Mouse (Mus musculus): Measurements from ENCODE around the gene Tlr2. TPM values are rescaled to one million over a fixed set of nuclear protein-coding genes. Genes with fewer than 3 reads are reported as not detected.

Gene Tlr2
- total RNA-seq, 1 experiment, result 11.8 TPM

- no peak overlapping the region for H3K27ac ChIP-seq (ENCODE audit: insufficient read depth, low read depth, low read length, poor library complexity, severe bottlenecking)
- in situ Hi-C loops (cut with MboI; ENCODE audit: low sequenced_read_pairs in 2 of 2, unreplicated experiment in 2 of 2), result no loop called here
- no peak overlapping the region for H3K9ac ChIP-seq (ENCODE audit: insufficient read depth, low read depth, low read length, poor library complexity, severe bottlenecking)
- no peaks in the 10 kb centered on the region for H3K9me3 ChIP-seq (ENCODE audit: control insufficient read depth, insufficient read depth, low read depth, low read length)
- TF ChIP-seq MAFK (IDR thresholded peaks at IDR 0.05; ENCODE audit: insufficient read depth, low read depth, low read length), result no peak
- TF ChIP-seq ZC3H11A (IDR thresholded peaks at IDR 0.05; ENCODE audit: borderline replicate concordance, low read depth, low read length), result no peak
- TF ChIP-seq CHD2 (IDR thresholded peaks at IDR 0.05; ENCODE audit: low read depth, low read length), result no peak
- no peak for TF ChIP-seq HCFC1 (IDR thresholded peaks at IDR 0.05; ENCODE audit: borderline replicate concordance, insufficient read depth, low read length)
- TF ChIP-seq ZNF384 (IDR thresholded peaks at IDR 0.05; ENCODE audit: low read depth, low read length), result no peak
- H3K4me3 ChIP-seq (ENCODE audit: insufficient read depth in 1 of 2, low read depth in 1 of 2, low read length in 2 of 2, poor library complexity in 1 of 2, severe bottlenecking in 1 of 2), result no peak overlapping the region
- DNase-seq (ENCODE audit: low read depth, low spot score), result no peak
- H3K36me3 ChIP-seq (ENCODE audit: control insufficient read depth, insufficient read depth, low read length, poor library complexity, severe bottlenecking), result no peaks in the 10 kb centered on the region; the same call in 1 of the 2 replicates
- peaks cover 0 to 4% of the 10 kb centered on the region in 2 experiments; a peak in 1 of 4 replicates for H3K4me1 ChIP-seq (ENCODE audit: control insufficient read depth in 2 of 2, insufficient read depth in 2 of 2, low read length in 2 of 2, poor library complexity in 1 of 2)
Observed at GRCm38 (mm10) chr3:83791444-83791843, 50.1 kb downstream of the Tlr2 start.

DNA sequence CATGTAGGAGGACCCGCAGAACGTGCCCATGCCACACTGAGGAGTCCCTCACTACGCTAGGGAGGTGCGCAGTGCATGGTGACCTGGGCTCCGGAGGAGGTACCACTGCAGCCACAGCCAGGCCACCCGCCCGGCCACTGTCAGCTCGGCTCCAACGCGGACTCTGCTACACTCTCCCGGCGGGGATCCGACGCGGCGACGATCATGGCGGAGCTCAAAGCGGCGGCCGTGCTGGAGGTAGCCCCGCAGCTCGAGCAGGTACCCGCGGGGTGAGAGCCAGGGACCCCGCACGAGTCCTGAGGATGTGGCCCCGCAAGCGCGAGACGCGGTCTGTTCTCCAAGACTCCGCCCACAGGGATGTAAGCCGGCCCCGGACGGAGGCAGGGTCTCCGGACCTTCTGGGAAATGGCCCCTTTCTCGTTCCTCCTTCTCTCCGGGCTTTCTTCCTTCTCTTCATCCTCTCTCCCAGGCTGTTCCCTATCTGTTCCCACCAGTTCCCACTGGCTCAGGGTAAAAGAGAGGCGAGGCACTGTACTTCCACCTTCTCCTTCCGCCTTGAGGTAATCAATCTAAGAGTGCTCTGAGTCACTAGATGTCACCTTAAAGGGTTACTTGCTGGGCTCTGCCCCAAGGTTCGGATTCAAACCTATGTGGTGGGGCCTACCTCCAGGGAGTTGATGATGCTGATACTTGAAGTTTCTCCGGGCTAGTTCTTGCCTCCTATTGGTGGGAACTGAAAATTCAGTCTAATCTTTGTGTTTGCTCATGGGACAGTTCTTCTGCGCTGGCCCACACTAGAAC lies 51.7 kb downstream of the Tlr2 start:
- no peak overlapping the region for H3K27ac ChIP-seq (ENCODE audit: insufficient read depth, low read depth, low read length, poor library complexity, severe bottlenecking)
- H3K9me3 ChIP-seq (ENCODE audit: control insufficient read depth, insufficient read depth, low read depth, low read length), result no peaks in the 10 kb centered on the region
- H3K4me1 ChIP-seq (ENCODE audit: control insufficient read depth in 2 of 2, insufficient read depth in 2 of 2, low read length in 2 of 2, poor library complexity in 1 of 2), result peaks cover 0 to 4% of the 10 kb centered on the region in 2 experiments; a peak in 1 of 4 replicates
- no peak for TF ChIP-seq ZC3H11A (IDR thresholded peaks at IDR 0.05; ENCODE audit: borderline replicate concordance, low read depth, low read length)
- no peak for TF ChIP-seq MAFK (IDR thresholded peaks at IDR 0.05; ENCODE audit: insufficient read depth, low read depth, low read length)
- no peak for TF ChIP-seq HCFC1 (IDR thresholded peaks at IDR 0.05; ENCODE audit: borderline replicate concordance, insufficient read depth, low read length)
- no peak for TF ChIP-seq ZNF384 (IDR thresholded peaks at IDR 0.05; ENCODE audit: low read depth, low read length)
- no peak for TF ChIP-seq CHD2 (IDR thresholded peaks at IDR 0.05; ENCODE audit: low read depth, low read length)
- in situ Hi-C loops (cut with MboI; ENCODE audit: low sequenced_read_pairs in 2 of 2, unreplicated experiment in 2 of 2), result no loop called here
- peak overlapping the region; percentile 88 to 93 for H3K4me3 ChIP-seq (ENCODE audit: insufficient read depth in 1 of 2, low read depth in 1 of 2, low read length in 2 of 2, poor library complexity in 1 of 2, severe bottlenecking in 1 of 2)
- no peak for DNase-seq (ENCODE audit: low read depth, low spot score)
- H3K36me3 ChIP-seq (ENCODE audit: control insufficient read depth, insufficient read depth, low read length, poor library complexity, severe bottlenecking), result no peaks in the 10 kb centered on the region; the same call in 1 of the 2 replicates
- H3K9ac ChIP-seq (ENCODE audit: insufficient read depth, low read depth, low read length, poor library complexity, severe bottlenecking), result peak overlapping the region; percentile 83

GRCm38 (mm10) chr3:83787776-83788305 lies 53.7 kb downstream of the Tlr2 start:
- Histone ChIP-seq H3K36me3 (ENCODE audit: control insufficient read depth, insufficient read depth, low read length, poor library complexity, severe bottlenecking) (no peaks in the 10 kb centered on the region; the same call in 1 of the 2 replicates), H3K4me3 (ENCODE audit: insufficient read depth in 1 of 2, low read depth in 1 of 2, low read length in 2 of 2, poor library complexity in 1 of 2, severe bottlenecking in 1 of 2) (no peak overlapping the region), H3K9me3 (ENCODE audit: control insufficient read depth, insufficient read depth, low read depth, low read length) (no peaks in the 10 kb centered on the region), H3K9ac (ENCODE audit: insufficient read depth, low read depth, low read length, poor library complexity, severe bottlenecking) (no peak overlapping the region), H3K4me1 (ENCODE audit: control insufficient read depth in 2 of 2, insufficient read depth in 2 of 2, low read length in 2 of 2, poor library complexity in 1 of 2) (peaks cover 0 to 12% of the 10 kb centered on the region in 2 experiments; a peak in 1 of 4 replicates), H3K27ac (ENCODE audit: insufficient read depth, low read depth, low read length, poor library complexity, severe bottlenecking) (peak overlapping the region; percentile 20; the same call in 1 of the 2 replicates)
- no peak for TF ChIP-seq MAFK (IDR thresholded peaks at IDR 0.05; ENCODE audit: insufficient read depth, low read depth, low read length)
- TF ChIP-seq ZC3H11A (IDR thresholded peaks at IDR 0.05; ENCODE audit: borderline replicate concordance, low read depth, low read length), result no peak
- no peak for TF ChIP-seq ZNF384 (IDR thresholded peaks at IDR 0.05; ENCODE audit: low read depth, low read length)
- TF ChIP-seq HCFC1 (IDR thresholded peaks at IDR 0.05; ENCODE audit: borderline replicate concordance, insufficient read depth, low read length), result no peak
- TF ChIP-seq CHD2 (IDR thresholded peaks at IDR 0.05; ENCODE audit: low read depth, low read length), result no peak
- no peak for DNase-seq (ENCODE audit: low read depth, low spot score)
- in situ Hi-C loops (cut with MboI; ENCODE audit: low sequenced_read_pairs in 2 of 2, unreplicated experiment in 2 of 2), result no loop called here

DNA sequence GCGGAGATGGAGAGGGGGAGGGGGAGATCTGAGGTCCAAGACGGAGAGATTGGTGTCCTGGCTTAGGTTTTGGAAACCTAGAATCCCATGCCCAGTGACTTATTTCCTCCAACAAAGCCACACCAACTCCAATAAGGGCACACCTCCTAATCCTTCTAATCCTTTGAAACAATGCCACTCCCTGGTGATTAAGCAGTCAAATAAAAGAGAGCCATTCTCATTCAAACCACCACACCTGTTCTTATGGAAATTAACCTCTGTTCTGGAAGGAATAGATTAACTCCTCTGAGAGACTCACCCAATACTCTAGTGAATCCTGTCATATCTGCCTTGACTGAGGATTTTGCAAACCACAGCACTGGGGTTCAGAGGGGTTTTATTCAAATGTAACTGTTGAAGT lies 54.5 kb downstream of the Tlr2 start:
- Histone ChIP-seq H3K27ac (ENCODE audit: insufficient read depth, low read depth, low read length, poor library complexity, severe bottlenecking) (peak overlapping the region; percentile 38; the same call in 1 of the 2 replicates), H3K9ac (ENCODE audit: insufficient read depth, low read depth, low read length, poor library complexity, severe bottlenecking) (no peak overlapping the region), H3K4me1 (ENCODE audit: control insufficient read depth in 2 of 2, insufficient read depth in 2 of 2, low read length in 2 of 2, poor library complexity in 1 of 2) (peaks cover 0 to 12% of the 10 kb centered on the region in 2 experiments; a peak in 1 of 4 replicates), H3K9me3 (ENCODE audit: control insufficient read depth, insufficient read depth, low read depth, low read length) (no peaks in the 10 kb centered on the region), H3K4me3 (ENCODE audit: insufficient read depth in 1 of 2, low read depth in 1 of 2, low read length in 2 of 2, poor library complexity in 1 of 2, severe bottlenecking in 1 of 2) (no peak overlapping the region), H3K36me3 (ENCODE audit: control insufficient read depth, insufficient read depth, low read length, poor library complexity, severe bottlenecking) (no peaks in the 10 kb centered on the region; the same call in 1 of the 2 replicates)
- no peak for TF ChIP-seq MAFK (IDR thresholded peaks at IDR 0.05; ENCODE audit: insufficient read depth, low read depth, low read length)
- DNase-seq (ENCODE audit: low read depth, low spot score), result no peak
- in situ Hi-C loops (cut with MboI; ENCODE audit: low sequenced_read_pairs in 2 of 2, unreplicated experiment in 2 of 2), result no loop called here

Other genes with a start within 250 kb of the Tlr2 start
- 29.5 and 65.4 TPM in 2 replicates for gene Sfrp2, start 75.4 kb downstream of the Tlr2 start, total RNA-seq (2012; rRNA removed)
- gene Tmem131l, start 198.4 kb upstream of the Tlr2 start, total RNA-seq (2012; rRNA removed), result 31.5 and 49.3 TPM in 2 replicates

Data from ES-E14 (cell line).